Mouse (Mus musculus): Measurements from ENCODE around the gene Prkaca. TPM values are rescaled to one million over a fixed set of nuclear protein-coding genes. Genes with fewer than 3 reads are reported as not detected.
A peak's percentile ranks its signal among the peaks of the same experiment; 100 is the strongest.

Gene Prkaca
- polyA plus RNA-seq, 1 experiment from 2014 or later = 39.9 TPM

- WGBS (ENCODE audit: insufficient replicate concordance) = 60% methylated on average over 9 of the region's 9 CpGs
- H3K9ac ChIP-seq (ENCODE audit: low read depth, low read length) = no peak overlapping the region
- H3K36me3 ChIP-seq (ENCODE audit: control insufficient read depth, insufficient read depth) = no peaks in the 10 kb centered on the region
- no peak for ATAC-seq (ENCODE audit: low read depth)
- no peaks in the 10 kb centered on the region for H3K9me3 ChIP-seq (replicated peaks; ENCODE audit: control insufficient read depth, low read length)
- no peak overlapping the region for H3K4me3 ChIP-seq (ENCODE audit: low read depth, low read length)
- peaks cover 48% of the 10 kb centered on the region for H3K27me3 ChIP-seq (ENCODE audit: control insufficient read depth, insufficient read depth, low read depth, low read length)
- no peak overlapping the region for H3K4me2 ChIP-seq (ENCODE audit: low read depth, low read length)
- no peak overlapping the region for H3K27ac ChIP-seq (ENCODE audit: low read length)
- no peaks in the 10 kb centered on the region; the same call in 1 of the 2 replicates for H3K4me1 ChIP-seq (ENCODE audit: control insufficient read depth, low read depth, low read length)
These were observed 46.9 kb downstream of the Prkaca start for GRCm38 (mm10) chr8:84019738-84020137.

- Histone ChIP-seq H3K9ac (ENCODE audit: low read depth, low read length) (no peak within 1 kb of the TSS), H3K4me2 (ENCODE audit: low read depth, low read length) (no peak within 1 kb of the TSS), H3K36me3 (ENCODE audit: control insufficient read depth, insufficient read depth) (no peaks in the 10 kb centered on the region), H3K4me3 (ENCODE audit: low read depth, low read length) (no peak within 1 kb of the TSS), H3K27me3 (ENCODE audit: control insufficient read depth, insufficient read depth, low read depth, low read length) (peaks cover 60% of the 10 kb centered on the region), H3K9me3 (replicated peaks; ENCODE audit: control insufficient read depth, low read length) (no peaks in the 10 kb centered on the region), H3K4me1 (ENCODE audit: control insufficient read depth, low read depth, low read length) (peaks cover 5% of the 10 kb centered on the region), H3K27ac (ENCODE audit: low read length) (no peak within 1 kb of the TSS)
- no peak for ATAC-seq (ENCODE audit: low read depth)
- WGBS (ENCODE audit: insufficient replicate concordance) = 20% methylated on average over 18 of the region's 18 CpGs
These were observed 48.3 kb downstream of the Prkaca start, which contains the start of gene Palm3 for GRCm38 (mm10) chr8:84021096-84021495. TSS of gene Palm3 (plus strand) at chr8:84021471.

DNA sequence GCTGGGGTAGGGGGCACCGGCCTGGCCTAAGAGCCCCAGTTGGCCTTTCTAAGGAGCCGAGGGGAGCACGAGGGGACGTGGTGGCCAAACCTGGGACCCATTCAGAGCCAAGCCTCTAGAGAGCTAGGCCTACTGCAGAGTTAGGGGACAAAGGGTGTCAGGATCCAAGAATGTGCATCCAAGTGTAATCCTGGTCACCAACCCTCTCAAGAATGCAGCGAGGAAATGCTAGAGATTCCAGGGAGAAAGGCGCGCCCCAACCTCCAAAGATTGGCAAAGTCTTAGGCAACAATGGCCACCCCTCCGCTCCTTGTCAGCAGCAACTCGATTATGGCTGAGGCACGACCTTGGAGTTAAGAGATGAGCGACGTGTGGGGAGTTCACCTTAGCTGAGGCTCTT is 48.8 kb downstream of the Prkaca start:
- 39% methylated on average over 12 of the region's 12 CpGs for WGBS (ENCODE audit: insufficient replicate concordance)
- Histone ChIP-seq H3K9me3 (replicated peaks; ENCODE audit: control insufficient read depth, low read length) (no peaks in the 10 kb centered on the region), H3K27ac (ENCODE audit: low read length) (no peak overlapping the region), H3K4me3 (ENCODE audit: low read depth, low read length) (no peak overlapping the region), H3K9ac (ENCODE audit: low read depth, low read length) (no peak overlapping the region), H3K4me2 (ENCODE audit: low read depth, low read length) (no peak overlapping the region), H3K36me3 (ENCODE audit: control insufficient read depth, insufficient read depth) (no peaks in the 10 kb centered on the region), H3K4me1 (ENCODE audit: control insufficient read depth, low read depth, low read length) (peaks cover 6% of the 10 kb centered on the region), H3K27me3 (ENCODE audit: control insufficient read depth, insufficient read depth, low read depth, low read length) (peaks cover 64% of the 10 kb centered on the region)
- ATAC-seq (ENCODE audit: low read depth) = no peak

- Histone ChIP-seq H3K4me3 (ENCODE audit: low read depth, low read length) (no peak overlapping the region), H3K27me3 (ENCODE audit: control insufficient read depth, insufficient read depth, low read depth, low read length) (peaks cover 69% of the 10 kb centered on the region), H3K27ac (ENCODE audit: low read length) (no peak overlapping the region), H3K36me3 (ENCODE audit: control insufficient read depth, insufficient read depth) (no peaks in the 10 kb centered on the region), H3K9ac (ENCODE audit: low read depth, low read length) (no peak overlapping the region), H3K4me2 (ENCODE audit: low read depth, low read length) (no peak overlapping the region), H3K9me3 (replicated peaks; ENCODE audit: control insufficient read depth, low read length) (no peaks in the 10 kb centered on the region), H3K4me1 (ENCODE audit: control insufficient read depth, low read depth, low read length) (peaks cover 6% of the 10 kb centered on the region)
- 21% methylated on average over 5 of the region's 5 CpGs for WGBS (ENCODE audit: insufficient replicate concordance)
- no peak for ATAC-seq (ENCODE audit: low read depth)
These were observed 50.3 kb downstream of the Prkaca start for GRCm38 (mm10) chr8:84023085-84023484.

GRCm38 (mm10) chr8:84023631-84024030 is 50.8 kb downstream of the Prkaca start:
- Histone ChIP-seq H3K4me1 (ENCODE audit: control insufficient read depth, low read depth, low read length) (peaks cover 6% of the 10 kb centered on the region), H3K27me3 (ENCODE audit: control insufficient read depth, insufficient read depth, low read depth, low read length) (peaks cover 65% of the 10 kb centered on the region), H3K4me2 (ENCODE audit: low read depth, low read length) (no peak overlapping the region), H3K4me3 (ENCODE audit: low read depth, low read length) (no peak overlapping the region), H3K36me3 (ENCODE audit: control insufficient read depth, insufficient read depth) (no peaks in the 10 kb centered on the region), H3K27ac (ENCODE audit: low read length) (no peak overlapping the region), H3K9ac (ENCODE audit: low read depth, low read length) (no peak overlapping the region), H3K9me3 (replicated peaks; ENCODE audit: control insufficient read depth, low read length) (no peaks in the 10 kb centered on the region)
- ATAC-seq (ENCODE audit: low read depth) = no peak
- 46% methylated on average over 1 of the region's 1 CpGs for WGBS (ENCODE audit: insufficient replicate concordance)

GRCm38 (mm10) chr8:84024171-84024570 is 51.4 kb downstream of the Prkaca start:
- no peak overlapping the region for H3K4me3 ChIP-seq (ENCODE audit: low read depth, low read length)
- peaks cover 6% of the 10 kb centered on the region for H3K4me1 ChIP-seq (ENCODE audit: control insufficient read depth, low read depth, low read length)
- WGBS (ENCODE audit: insufficient replicate concordance) = 17% methylated on average over 10 of the region's 10 CpGs
- no peak overlapping the region for H3K9ac ChIP-seq (ENCODE audit: low read depth, low read length)
- no peak overlapping the region for H3K4me2 ChIP-seq (ENCODE audit: low read depth, low read length)
- H3K36me3 ChIP-seq (ENCODE audit: control insufficient read depth, insufficient read depth) = no peaks in the 10 kb centered on the region
- ATAC-seq (ENCODE audit: low read depth) = no peak
- H3K27me3 ChIP-seq (ENCODE audit: control insufficient read depth, insufficient read depth, low read depth, low read length) = peaks cover 65% of the 10 kb centered on the region
- H3K9me3 ChIP-seq (replicated peaks; ENCODE audit: control insufficient read depth, low read length) = no peaks in the 10 kb centered on the region
- no peak overlapping the region for H3K27ac ChIP-seq (ENCODE audit: low read length)

GRCm38 (mm10) chr8:84025863-84026262 is 53.1 kb downstream of the Prkaca start:
- Histone ChIP-seq H3K4me2 (ENCODE audit: low read depth, low read length) (peak overlapping the region; percentile 55), H3K36me3 (ENCODE audit: control insufficient read depth, insufficient read depth) (no peaks in the 10 kb centered on the region), H3K9me3 (replicated peaks; ENCODE audit: control insufficient read depth, low read length) (no peaks in the 10 kb centered on the region), H3K27me3 (ENCODE audit: control insufficient read depth, insufficient read depth, low read depth, low read length) (peaks cover 54% of the 10 kb centered on the region), H3K4me3 (ENCODE audit: low read depth, low read length) (peak overlapping the region; percentile 34; the same call in 1 of the 2 replicates), H3K27ac (ENCODE audit: low read length) (no peak overlapping the region), H3K4me1 (ENCODE audit: control insufficient read depth, low read depth, low read length) (peaks cover 6% of the 10 kb centered on the region), H3K9ac (ENCODE audit: low read depth, low read length) (no peak overlapping the region)
- peak; percentile 59 for ATAC-seq (ENCODE audit: low read depth)
- under 1% methylated on average over 41 of the region's 41 CpGs for WGBS (ENCODE audit: insufficient replicate concordance)

GRCm38 (mm10) chr8:84027449-84027848 is 54.7 kb downstream of the Prkaca start:
- 10% methylated on average over 10 of the region's 10 CpGs for WGBS (ENCODE audit: insufficient replicate concordance)
- Histone ChIP-seq H3K9me3 (replicated peaks; ENCODE audit: control insufficient read depth, low read length) (no peaks in the 10 kb centered on the region), H3K27ac (ENCODE audit: low read length) (no peak overlapping the region), H3K27me3 (ENCODE audit: control insufficient read depth, insufficient read depth, low read depth, low read length) (peaks cover 42% of the 10 kb centered on the region), H3K4me3 (ENCODE audit: low read depth, low read length) (no peak overlapping the region), H3K9ac (ENCODE audit: low read depth, low read length) (no peak overlapping the region), H3K36me3 (ENCODE audit: control insufficient read depth, insufficient read depth) (no peaks in the 10 kb centered on the region), H3K4me2 (ENCODE audit: low read depth, low read length) (no peak overlapping the region), H3K4me1 (ENCODE audit: control insufficient read depth, low read depth, low read length) (peaks cover 6% of the 10 kb centered on the region)
- ATAC-seq (ENCODE audit: low read depth) = no peak

GRCm38 (mm10) chr8:84029272-84029671 is 56.5 kb downstream of the Prkaca start:
- no peak overlapping the region for H3K4me2 ChIP-seq (ENCODE audit: low read depth, low read length)
- no peaks in the 10 kb centered on the region for H3K36me3 ChIP-seq (ENCODE audit: control insufficient read depth, insufficient read depth)
- H3K27ac ChIP-seq (ENCODE audit: low read length) = no peak overlapping the region
- no peak for ATAC-seq (ENCODE audit: low read depth)
- no peak overlapping the region for H3K4me3 ChIP-seq (ENCODE audit: low read depth, low read length)
- peaks cover 6% of the 10 kb centered on the region for H3K4me1 ChIP-seq (ENCODE audit: control insufficient read depth, low read depth, low read length)
- no peaks in the 10 kb centered on the region for H3K9me3 ChIP-seq (replicated peaks; ENCODE audit: control insufficient read depth, low read length)
- no peak overlapping the region for H3K9ac ChIP-seq (ENCODE audit: low read depth, low read length)
- 65% methylated on average over 5 of the region's 5 CpGs for WGBS (ENCODE audit: insufficient replicate concordance)
- H3K27me3 ChIP-seq (ENCODE audit: control insufficient read depth, insufficient read depth, low read depth, low read length) = peaks cover 28% of the 10 kb centered on the region

All from liver, embryonic 16.5 days (tissue).